Mouse (Mus musculus): ENCODE results near the gene Gorasp2. TPM values are rescaled to one million over a fixed set of nuclear protein-coding genes. Genes with fewer than 3 reads are reported as not detected.

Gorasp2 gene
- polyA plus RNA-seq, 1 experiment, result 113 TPM

DNA sequence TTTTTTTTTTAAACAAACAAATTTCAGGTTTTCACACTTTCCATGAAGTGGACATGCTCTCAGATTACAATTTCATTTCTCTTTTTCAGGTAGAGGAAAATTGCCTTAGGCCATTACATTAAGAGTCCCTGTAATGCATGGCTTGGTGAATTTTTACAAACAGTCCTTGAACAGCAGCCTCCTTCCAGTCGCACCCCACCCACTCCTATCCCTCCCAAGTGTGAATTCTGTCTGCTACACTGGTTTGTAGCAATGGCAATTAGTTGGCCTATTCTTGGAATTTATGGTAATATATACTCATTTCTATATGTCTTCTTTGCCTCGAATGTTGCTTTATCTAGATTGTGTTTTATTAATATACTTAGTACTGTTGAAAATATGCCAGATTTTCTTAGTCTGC is 11.1 kb downstream of the Gorasp2 start:
- Histone ChIP-seq H3K36me3 (ENCODE audit: control insufficient read depth, insufficient read depth) (no peaks in the 10 kb centered on the region), H3K79me2 (ENCODE audit: control insufficient read depth, insufficient read depth) (peaks cover 80% of the 10 kb centered on the region), H3K27me3 (ENCODE audit: control insufficient read depth, insufficient read depth, insufficient read length) (no peaks in the 10 kb centered on the region), H3ac (ENCODE audit: control insufficient read depth, insufficient read length) (no peak overlapping the region), H3K4me3 (no peak overlapping the region), H3K4me2 (ENCODE audit: low read depth) (no peak overlapping the region)
- no peak for TF ChIP-seq MYOD1 (IDR thresholded peaks at IDR 0.05; ENCODE audit: control insufficient read depth in 1 of 3, insufficient read length in 2 of 3, low read depth in 2 of 3)
- no peak for TF ChIP-seq MAX (IDR thresholded peaks at IDR 0.05; ENCODE audit: low read depth)
- TF ChIP-seq USF1 (IDR thresholded peaks at IDR 0.05; ENCODE audit: low read depth), result no peak
- TF ChIP-seq POLR2A (IDR thresholded peaks at IDR 0.05; ENCODE audit: insufficient read length, low read depth), result no peak
- TF ChIP-seq TCF12 (IDR thresholded peaks at IDR 0.05; ENCODE audit: insufficient read depth, poor library complexity, severe bottlenecking), result no peak
- no peak for TF ChIP-seq CEBPB (IDR thresholded peaks at IDR 0.05; ENCODE audit: insufficient read depth, poor library complexity, severe bottlenecking)
- no peak for TF ChIP-seq MYOG (IDR thresholded peaks at IDR 0.05; ENCODE audit: control insufficient read depth in 1 of 3, insufficient read depth in 1 of 3, insufficient read length in 2 of 3, low read depth in 2 of 3)
- no peak for TF ChIP-seq E2F4 (IDR thresholded peaks at IDR 0.05; ENCODE audit: insufficient read depth)
- TF ChIP-seq POLR2AphosphoS2 (IDR thresholded peaks at IDR 0.05; ENCODE audit: insufficient read length, low read depth), result no peak
- TF ChIP-seq TCF3 (IDR thresholded peaks at IDR 0.05; ENCODE audit: insufficient read length, low read depth), result no peak
- no peak for TF ChIP-seq REST (IDR thresholded peaks at IDR 0.05; ENCODE audit: insufficient read depth, insufficient read length)
- no peak for TF ChIP-seq SRF (IDR thresholded peaks at IDR 0.05; ENCODE audit: control insufficient read depth, insufficient read length, low read depth)

DNA sequence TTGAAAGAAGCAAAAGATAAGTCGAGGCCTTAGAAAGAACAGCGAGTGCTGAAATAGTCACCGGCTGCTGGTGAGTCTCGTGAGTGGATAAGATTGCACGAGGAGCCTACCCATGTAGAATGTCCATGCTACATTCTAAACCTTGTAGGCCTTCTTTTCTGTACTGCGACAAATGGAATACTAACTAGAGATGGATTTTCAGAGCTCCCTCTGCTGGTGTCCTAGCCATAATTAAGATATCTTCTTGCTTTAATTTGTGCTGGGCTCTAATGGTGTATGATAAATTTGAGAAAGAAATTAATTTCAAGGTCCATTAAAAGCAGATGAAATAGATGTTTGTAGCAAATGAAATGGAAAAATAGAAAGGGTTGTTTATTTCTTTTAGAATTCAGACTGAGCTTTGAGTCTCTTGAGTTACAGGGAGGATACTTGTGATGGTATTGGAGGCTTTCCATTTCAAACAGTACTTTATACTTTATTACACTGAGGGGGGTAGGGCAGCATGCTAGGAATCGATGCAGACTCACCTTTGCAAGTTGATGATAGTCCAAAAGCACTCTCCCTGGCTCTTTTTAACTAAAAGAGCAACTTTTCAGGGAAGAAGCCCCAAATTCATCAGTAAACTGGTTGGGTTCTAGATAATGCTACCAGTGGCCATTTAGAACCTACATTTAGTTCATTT is 12.2 kb downstream of the Gorasp2 start:
- Histone ChIP-seq H3ac (ENCODE audit: control insufficient read depth, insufficient read length) (no peak overlapping the region), H3K4me3 (no peak overlapping the region), H3K79me2 (ENCODE audit: control insufficient read depth, insufficient read depth) (peaks cover 69% of the 10 kb centered on the region), H3K4me2 (ENCODE audit: low read depth) (no peak overlapping the region), H3K27me3 (ENCODE audit: control insufficient read depth, insufficient read depth, insufficient read length) (no peaks in the 10 kb centered on the region), H3K36me3 (ENCODE audit: control insufficient read depth, insufficient read depth) (peaks cover 6% of the 10 kb centered on the region)
- no peak for TF ChIP-seq CEBPB (IDR thresholded peaks at IDR 0.05; ENCODE audit: insufficient read depth, poor library complexity, severe bottlenecking)
- no peak for TF ChIP-seq MYOD1 (IDR thresholded peaks at IDR 0.05; ENCODE audit: control insufficient read depth in 1 of 3, insufficient read length in 2 of 3, low read depth in 2 of 3)
- no peak for TF ChIP-seq POLR2A (IDR thresholded peaks at IDR 0.05; ENCODE audit: insufficient read length, low read depth)
- no peak for TF ChIP-seq REST (IDR thresholded peaks at IDR 0.05; ENCODE audit: insufficient read depth, insufficient read length)
- TF ChIP-seq TCF3 (IDR thresholded peaks at IDR 0.05; ENCODE audit: insufficient read length, low read depth), result no peak
- TF ChIP-seq USF1 (IDR thresholded peaks at IDR 0.05; ENCODE audit: low read depth), result no peak
- no peak for TF ChIP-seq POLR2AphosphoS2 (IDR thresholded peaks at IDR 0.05; ENCODE audit: insufficient read length, low read depth)
- no peak for TF ChIP-seq TCF12 (IDR thresholded peaks at IDR 0.05; ENCODE audit: insufficient read depth, poor library complexity, severe bottlenecking)
- TF ChIP-seq MYOG (IDR thresholded peaks at IDR 0.05; ENCODE audit: control insufficient read depth in 1 of 3, insufficient read depth in 1 of 3, insufficient read length in 2 of 3, low read depth in 2 of 3), result no peak
- no peak for TF ChIP-seq SRF (IDR thresholded peaks at IDR 0.05; ENCODE audit: control insufficient read depth, insufficient read length, low read depth)
- TF ChIP-seq MAX (IDR thresholded peaks at IDR 0.05; ENCODE audit: low read depth), result no peak
- TF ChIP-seq E2F4 (IDR thresholded peaks at IDR 0.05; ENCODE audit: insufficient read depth), result no peak

- H3K79me2 ChIP-seq (ENCODE audit: control insufficient read depth, insufficient read depth), result no peaks in the 10 kb centered on the region
- H3K4me3 ChIP-seq, result no peak overlapping the region
- TF ChIP-seq CEBPB (IDR thresholded peaks at IDR 0.05; ENCODE audit: insufficient read depth, poor library complexity, severe bottlenecking), result no peak
- no peak for TF ChIP-seq TCF3 (IDR thresholded peaks at IDR 0.05; ENCODE audit: insufficient read length, low read depth)
- TF ChIP-seq MYOG (IDR thresholded peaks at IDR 0.05; ENCODE audit: control insufficient read depth in 1 of 3, insufficient read depth in 1 of 3, insufficient read length in 2 of 3, low read depth in 2 of 3), result no peak
- TF ChIP-seq MAX (IDR thresholded peaks at IDR 0.05; ENCODE audit: low read depth), result no peak
- TF ChIP-seq MYOD1 (IDR thresholded peaks at IDR 0.05; ENCODE audit: control insufficient read depth in 1 of 3, insufficient read length in 2 of 3, low read depth in 2 of 3), result no peak
- no peak for TF ChIP-seq POLR2A (IDR thresholded peaks at IDR 0.05; ENCODE audit: insufficient read length, low read depth)
- no peak for TF ChIP-seq E2F4 (IDR thresholded peaks at IDR 0.05; ENCODE audit: insufficient read depth)
- no peak for TF ChIP-seq SRF (IDR thresholded peaks at IDR 0.05; ENCODE audit: control insufficient read depth, insufficient read length, low read depth)
- TF ChIP-seq USF1 (IDR thresholded peaks at IDR 0.05; ENCODE audit: low read depth), result no peak
- TF ChIP-seq REST (IDR thresholded peaks at IDR 0.05; ENCODE audit: insufficient read depth, insufficient read length), result no peak
- no peak for TF ChIP-seq TCF12 (IDR thresholded peaks at IDR 0.05; ENCODE audit: insufficient read depth, poor library complexity, severe bottlenecking)
- TF ChIP-seq POLR2AphosphoS2 (IDR thresholded peaks at IDR 0.05; ENCODE audit: insufficient read length, low read depth), result no peak
- no peaks in the 10 kb centered on the region for H3K27me3 ChIP-seq (ENCODE audit: control insufficient read depth, insufficient read depth, insufficient read length)
- peaks cover 53% of the 10 kb centered on the region for H3K36me3 ChIP-seq (ENCODE audit: control insufficient read depth, insufficient read depth)
- no peak overlapping the region for H3ac ChIP-seq (ENCODE audit: control insufficient read depth, insufficient read length)
- H3K4me2 ChIP-seq (ENCODE audit: low read depth), result no peak overlapping the region
These were observed 20.9 kb downstream of the Gorasp2 start for GRCm38 (mm10) chr2:70682324-70682723.

- TF ChIP-seq MYOG (IDR thresholded peaks at IDR 0.05; ENCODE audit: control insufficient read depth in 1 of 3, insufficient read depth in 1 of 3, insufficient read length in 2 of 3, low read depth in 2 of 3), result no peak
- peak; percentile 20 for TF ChIP-seq POLR2AphosphoS2 (IDR thresholded peaks at IDR 0.05; ENCODE audit: insufficient read length, low read depth)
- Histone ChIP-seq H3K27me3 (ENCODE audit: control insufficient read depth, insufficient read depth, insufficient read length) (no peaks in the 10 kb centered on the region), H3K4me2 (ENCODE audit: low read depth) (no peak overlapping the region), H3K36me3 (ENCODE audit: control insufficient read depth, insufficient read depth) (peaks cover 45% of the 10 kb centered on the region), H3K4me3 (no peak overlapping the region), H3ac (ENCODE audit: control insufficient read depth, insufficient read length) (no peak overlapping the region), H3K79me2 (ENCODE audit: control insufficient read depth, insufficient read depth) (no peaks in the 10 kb centered on the region)
These were observed 27.2 kb downstream of the Gorasp2 start for GRCm38 (mm10) chr2:70688454-70689078.

Measured in myocyte (in vitro differentiated cells).